Mouse (Mus musculus) kidney, postnatal 0 days (tissue): ENCODE measurements around the gene Crtac1. TPM values are rescaled to one million over a fixed set of nuclear protein-coding genes. Genes with fewer than 3 reads are reported as not detected.

Experiments used
- ATAC-seq: fragments of 200-750 bp; cut with Nextera tagmentation; replicated peaks from 2 replicates; pipeline ENCODE4 v1.8.0; 2017; ENCODE audit warnings: low read depth, moderate number of reproducible peaks, moderate TSS enrichment, moderate library complexity; ENCODE audit not compliant: low FRiP score
- DNase-seq: peaks from one replicate; pipeline ENCODE4 v3.0.0-alpha.2; 2016; ENCODE audit warnings: low spot score
- H3K27ac ChIP-seq: fragments of 300-500 bp; sonication (generic); 2 replicates; pipeline ENCODE4 v1.5.1; 2014; ENCODE audit warnings: mild to moderate bottlenecking
- H3K27me3 ChIP-seq: fragments of 300-500 bp; sonication (generic); 2 replicates; pipeline ENCODE4 v1.6.1; 2014; ENCODE audit warnings: low read length, mixed read lengths; ENCODE audit not compliant: insufficient read depth
- H3K36me3 ChIP-seq: fragments of 300-500 bp; sonication (generic); 2 replicates; pipeline ENCODE4 v1.6.1; 2014; ENCODE audit warnings: low read length, mixed read lengths; ENCODE audit not compliant: insufficient read depth
- H3K4me1 ChIP-seq: fragments of 300-500 bp; sonication (generic); replicated peaks from 2 replicates; pipeline ENCODE4 v1.6.1; 2014; ENCODE audit warnings: antibody characterized with exemption, low read length, mixed read lengths; ENCODE audit not compliant: insufficient read depth
- H3K4me2 ChIP-seq: fragments of 300-500 bp; sonication (generic); 2 replicates; pipeline ENCODE4 v1.6.1; 2014; ENCODE audit warnings: mild to moderate bottlenecking, low read length, moderate library complexity, mixed read lengths
- H3K4me3 ChIP-seq: fragments of 300-500 bp; sonication (generic); replicated peaks from 2 replicates; pipeline ENCODE4 v1.5.1; 2014; ENCODE audit warnings: low read depth, low read length
- H3K9ac ChIP-seq: fragments of 300-500 bp; sonication (generic); 2 replicates; pipeline ENCODE4 v1.6.1; 2014; ENCODE audit warnings: low read depth, low read length
- H3K9me3 ChIP-seq: fragments of 300-500 bp; sonication (generic); replicated peaks from 2 replicates; pipeline ENCODE4 v1.6.1; 2016; ENCODE audit warnings: low read length, inconsistent platforms, mixed read lengths
- CTCF ChIP-seq: IDR thresholded peaks from 2 replicates; pipeline ENCODE4 v1.5.1; 2016; ENCODE audit warnings: antibody characterized with exemption, low read depth, mild to moderate bottlenecking, moderate library complexity
- WGBS: fragments of 180-500 bp; shearing (Covaris S2); extraction: QIAGEN DNeasy Blood & Tissue Kit; methylation state at CpG from one replicate; pipeline ENCODE4 v1.1.7; 2014; 5-methylcytosine and 5-hydroxymethylcytosine counted together
- polyA plus RNA-seq: library from polyadenylated mRNA; unstranded; fragments of >200 nt; fragmentation: Nextera tagmentation; extraction: Ambion mirVana; gene quantifications from 2 replicates; pipeline ENCODE4 v1.2.1, GENCODE M21; 2015

Crtac1 gene
- polyA plus RNA-seq, 1 experiment from 2014 or later = 2.6 TPM

DNA sequence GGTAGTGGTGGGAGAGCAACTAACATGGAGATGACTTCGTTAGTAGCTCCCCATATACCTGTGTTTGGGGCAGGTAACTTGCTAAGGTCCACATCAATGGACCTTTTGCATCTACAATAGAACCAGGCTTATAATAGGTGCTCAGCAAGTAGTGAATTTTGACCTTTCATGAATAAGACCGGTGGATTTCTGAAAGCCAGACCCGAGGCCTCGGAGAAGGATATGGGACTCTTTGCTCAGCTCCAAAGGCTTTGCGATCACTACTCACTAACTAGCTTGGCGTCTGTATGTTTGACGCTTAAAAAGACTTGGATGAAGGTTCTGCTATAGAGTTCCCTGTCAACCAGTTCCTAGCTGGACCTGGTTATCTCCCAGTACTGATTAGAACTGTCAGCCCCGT is 1.2 kb upstream of the Crtac1 start:
- DNase-seq (no peak), ATAC-seq (no peak)
- TF ChIP-seq CTCF = no peak
- no peak overlapping the region for H3K4me3 ChIP-seq
- no peak overlapping the region for H3K27ac ChIP-seq
- H3K36me3 ChIP-seq = no peaks in the 10 kb centered on the region
- H3K4me1 ChIP-seq = peaks cover 5% of the 10 kb centered on the region
- 0 out of 2 replicates have a peak overlapping the region, but pooled peaks have one; percentile 90 for H3K4me2 ChIP-seq
- H3K9ac ChIP-seq = no peak overlapping the region
- no peaks in the 10 kb centered on the region for H3K9me3 ChIP-seq
- WGBS = 48% methylated on average over 8 of the region's 8 CpGs
- H3K27me3 ChIP-seq = peaks cover 29% of the 10 kb centered on the region

DNA sequence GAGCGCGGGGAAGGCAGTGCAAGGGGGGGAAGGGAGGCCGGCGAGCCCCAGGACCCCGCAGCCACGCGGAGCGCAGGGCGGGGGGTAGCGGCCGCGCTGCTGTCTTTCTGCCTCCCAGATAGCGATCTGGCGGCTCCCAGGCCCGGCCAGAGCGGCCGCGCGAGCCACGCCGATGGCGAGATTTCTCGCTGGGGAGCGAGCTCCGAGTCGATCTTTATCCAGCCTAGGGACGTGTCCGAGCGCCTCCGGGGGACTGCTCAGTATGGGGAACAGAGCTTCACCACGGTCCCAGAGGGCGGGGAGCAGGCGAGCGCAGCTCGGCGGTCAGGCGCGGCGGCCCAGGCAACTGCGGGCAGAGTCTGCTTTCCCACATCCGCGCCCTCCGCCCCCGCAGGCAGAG is 608 bp upstream of the Crtac1 start:
- H3K4me3 ChIP-seq = peak overlapping the region; percentile 52
- peak; percentile 49; the same call in 1 of the 2 replicates for ATAC-seq
- H3K4me1 ChIP-seq = peaks cover 5% of the 10 kb centered on the region
- H3K9ac ChIP-seq = peak overlapping the region; percentile 46; the same call in 1 of the 2 replicates
- peak overlapping the region; percentile 90 for H3K4me2 ChIP-seq
- H3K27me3 ChIP-seq = peaks cover 29% of the 10 kb centered on the region
- under 1% methylated on average over 40 of the region's 44 CpGs for WGBS
- no peaks in the 10 kb centered on the region for H3K9me3 ChIP-seq
- TF ChIP-seq CTCF = no peak
- no peaks in the 10 kb centered on the region for H3K36me3 ChIP-seq
- H3K27ac ChIP-seq = no peak overlapping the region
- DNase-seq = peak; percentile 57

DNA sequence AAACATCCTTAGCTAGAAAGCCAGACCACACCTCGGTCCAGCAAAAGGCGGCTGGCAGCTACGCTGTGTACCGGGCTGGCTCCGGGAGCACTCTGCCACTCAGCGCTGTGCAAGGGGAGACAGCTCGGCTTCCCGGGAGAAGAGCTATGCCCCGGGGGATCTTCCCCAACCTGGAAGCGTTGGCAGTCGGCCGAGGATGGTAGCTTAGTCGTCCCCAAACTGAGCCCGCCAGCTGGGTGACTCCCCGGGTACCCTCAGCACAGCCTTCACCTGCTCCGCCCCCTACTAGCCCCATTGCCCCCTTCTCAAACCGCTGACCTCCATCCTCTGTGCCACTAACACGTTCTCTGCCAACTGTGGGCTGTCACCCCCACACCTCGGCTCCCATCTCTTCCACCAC is 602 bp downstream of the Crtac1 start:
- Histone ChIP-seq H3K27me3 (peaks cover 29% of the 10 kb centered on the region), H3K9me3 (no peaks in the 10 kb centered on the region), H3K4me2 (peak overlapping the region; percentile 90), H3K27ac (no peak overlapping the region), H3K4me3 (peak overlapping the region; percentile 52), H3K36me3 (no peaks in the 10 kb centered on the region), H3K9ac (no peak overlapping the region), H3K4me1 (peaks cover 5% of the 10 kb centered on the region)
- DNase-seq = no peak
- ATAC-seq = no peak
- no peak for TF ChIP-seq CTCF
- WGBS = 1% methylated on average over 19 of the region's 19 CpGs

DNA sequence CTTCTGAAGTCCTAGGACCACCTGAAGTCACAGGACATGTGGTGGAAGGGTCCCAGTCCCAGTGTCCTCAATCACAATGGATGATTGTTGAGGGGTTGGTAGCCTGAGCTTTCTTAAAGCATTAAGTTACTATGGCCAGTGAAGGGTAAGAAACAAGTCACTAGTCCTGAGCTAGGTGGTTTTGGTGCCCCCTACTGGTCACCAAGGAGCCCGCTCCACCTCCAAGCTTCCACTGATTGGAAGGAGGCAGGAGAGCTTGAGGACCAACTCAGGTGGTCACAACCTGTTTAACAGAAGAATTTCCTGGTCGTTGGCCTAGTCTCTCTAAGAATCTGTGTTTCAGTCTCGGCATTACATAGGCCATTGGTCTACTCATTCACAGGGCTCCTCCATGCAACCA is 2.2 kb downstream of the Crtac1 start:
- ATAC-seq (no peak), DNase-seq (peak; percentile 59)
- Histone ChIP-seq H3K27ac (no peak overlapping the region), H3K9ac (no peak overlapping the region), H3K4me1 (peaks cover 5% of the 10 kb centered on the region), H3K4me3 (no peak overlapping the region), H3K36me3 (no peaks in the 10 kb centered on the region), H3K9me3 (no peaks in the 10 kb centered on the region), H3K27me3 (peaks cover 29% of the 10 kb centered on the region), H3K4me2 (no peak overlapping the region)
- 11% methylated on average over 3 of the region's 3 CpGs for WGBS
- TF ChIP-seq CTCF = peak; percentile 73

DNA sequence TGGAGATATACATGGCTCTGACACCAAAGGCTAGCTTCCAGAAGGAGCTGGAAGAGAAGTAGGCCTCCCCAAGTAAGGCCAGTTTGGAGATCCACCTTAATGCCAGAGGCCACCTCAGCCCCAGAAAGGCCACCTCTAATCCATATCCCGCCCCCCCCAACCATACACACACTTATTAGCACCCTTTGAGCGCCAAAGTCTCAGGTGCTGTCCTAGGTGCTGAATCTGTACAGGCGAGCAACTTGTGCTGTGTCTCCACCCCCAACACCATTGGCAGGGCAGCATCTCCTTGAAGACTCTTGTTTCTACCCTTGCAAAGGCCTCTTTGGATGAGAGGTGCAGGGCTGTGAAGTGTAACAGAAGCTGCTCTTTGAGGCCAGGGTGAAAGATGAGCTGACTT is 6.4 kb downstream of the Crtac1 start:
- Histone ChIP-seq H3K27me3 (peaks cover 6% of the 10 kb centered on the region; the same call in 1 of the 2 replicates), H3K4me3 (no peak overlapping the region), H3K4me1 (no peaks in the 10 kb centered on the region), H3K27ac (no peak overlapping the region), H3K9ac (no peak overlapping the region), H3K36me3 (no peaks in the 10 kb centered on the region), H3K9me3 (no peaks in the 10 kb centered on the region), H3K4me2 (no peak overlapping the region)
- ATAC-seq (no peak), DNase-seq (peak; percentile 79)
- 11% methylated on average over 3 of the region's 3 CpGs for WGBS
- no peak for TF ChIP-seq CTCF

DNA sequence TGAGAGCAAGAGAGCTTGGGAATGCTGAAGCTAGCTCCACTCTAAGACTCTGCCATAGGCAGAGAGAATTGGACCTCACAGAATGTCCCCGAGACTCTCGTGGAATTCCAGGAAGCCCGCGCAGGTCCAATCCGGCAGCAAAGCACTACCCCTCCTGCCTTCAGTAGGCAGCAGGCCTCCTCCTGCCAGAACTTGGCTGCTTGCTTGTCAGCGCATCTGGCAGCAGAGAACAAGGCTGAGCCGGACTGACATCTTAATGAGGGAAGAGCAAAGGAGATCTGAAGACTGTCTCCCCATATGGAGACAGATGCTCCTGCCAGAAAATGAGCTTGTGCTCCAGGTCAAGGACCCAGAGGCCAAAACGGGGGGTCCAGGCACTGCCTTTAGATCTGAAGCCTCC is 16.5 kb downstream of the Crtac1 start:
- ATAC-seq (no peak), DNase-seq (no peak)
- H3K9ac ChIP-seq = no peak overlapping the region
- no peaks in the 10 kb centered on the region for H3K27me3 ChIP-seq
- H3K4me2 ChIP-seq = no peak overlapping the region
- no peaks in the 10 kb centered on the region for H3K4me1 ChIP-seq
- H3K27ac ChIP-seq = no peak overlapping the region
- 73% methylated on average over 8 of the region's 8 CpGs for WGBS
- no peak overlapping the region for H3K4me3 ChIP-seq
- no peak for TF ChIP-seq CTCF
- no peaks in the 10 kb centered on the region for H3K9me3 ChIP-seq
- no peaks in the 10 kb centered on the region for H3K36me3 ChIP-seq

DNA sequence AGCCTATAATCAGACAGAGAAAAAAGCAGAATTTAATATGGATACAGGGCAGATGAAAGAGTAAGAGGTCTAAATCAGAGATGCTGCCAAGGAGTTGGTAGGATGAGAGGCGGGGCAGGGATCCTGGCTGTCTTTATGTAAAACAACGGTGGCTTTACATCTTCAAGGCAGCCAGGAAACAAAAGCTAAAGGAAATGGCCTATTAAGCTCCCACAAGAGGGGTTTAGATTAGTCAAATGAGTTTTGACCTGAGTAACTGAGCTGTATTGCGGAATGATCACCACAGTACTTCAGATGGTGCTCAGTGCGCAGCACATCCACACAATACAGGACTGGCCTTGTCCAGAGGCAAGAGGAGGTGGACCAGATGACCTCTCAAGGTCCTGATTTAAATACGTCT is 21.7 kb downstream of the Crtac1 start:
- H3K27ac ChIP-seq = no peak overlapping the region
- no peak overlapping the region for H3K4me2 ChIP-seq
- no peaks in the 10 kb centered on the region for H3K27me3 ChIP-seq
- H3K4me3 ChIP-seq = no peak overlapping the region
- H3K9me3 ChIP-seq = no peaks in the 10 kb centered on the region
- ATAC-seq (no peak), DNase-seq (no peak)
- H3K36me3 ChIP-seq = no peaks in the 10 kb centered on the region
- H3K4me1 ChIP-seq = no peaks in the 10 kb centered on the region
- no peak overlapping the region for H3K9ac ChIP-seq
- WGBS = 53% methylated on average over 5 of the region's 5 CpGs
- TF ChIP-seq CTCF = no peak
